13 mouse cellular contexts compared by ENCODE assay signal in genomic region chr1:133020137-133020894, GRCm38 (mm10). TPM values are rescaled to one million over a fixed set of nuclear protein-coding genes. Genes with fewer than 3 reads are reported as not detected.
DNase-seq lines count a peak whose midpoint lies in the region; ATAC-seq lines count a peak whose summit lies in the region.
"Had no signal": no experiment of that assay in that cellular context is flagged by ENCODE, and none has a peak within 500 bp of the region (broad histone marks: within the 10 kb centered on the region; RNA-seq: fewer than 3 reads in every experiment).

No protein-coding gene starts in this region.

- H3K4me3 ChIP-seq in liver, embryonic 11.5 days (ENCODE audit: low read depth, low read length), result no peak overlapping the region
- H3K4me3 ChIP-seq in embryonic facial prominence, embryonic 13.5 days, result no peak overlapping the region
- H3K4me3 ChIP-seq: erythroblast, embryonic 14.5 days; lung, embryonic 15.5 days had no signal

- peak; percentile 58; the same call in 1 of the 2 replicates for ATAC-seq in liver, embryonic 11.5 days (replicated peaks; ENCODE audit: low FRiP score)
- ATAC-seq in embryonic facial prominence, embryonic 13.5 days (ENCODE audit: insufficient number of reproducible peaks, insufficient read depth, low FRiP score, low TSS enrichment, low read depth), result no peak
- ATAC-seq in megakaryocyte progenitor cell, adult 5-6 weeks (replicated peaks; ENCODE audit: poor library complexity), result peak; percentile 68
- no peak for ATAC-seq in inflammation-experienced regulatory T-cells, adult 6 months
- no peak for ATAC-seq in erythroid progenitor cell, adult 5-6 weeks (replicated peaks; ENCODE audit: low FRiP score, poor library complexity, severe bottlenecking)

- H3K4me2 ChIP-seq in liver, embryonic 11.5 days, result peak overlapping the region; percentile 34
- no peak overlapping the region for H3K4me2 ChIP-seq in embryonic facial prominence, embryonic 13.5 days
- H3K4me2 ChIP-seq: lung, embryonic 15.5 days had no signal

- no peak for DNase-seq in liver, embryonic 11.5 days (ENCODE audit: low spot score)
- DNase-seq in liver, result no peak
- peak; percentile 89 for DNase-seq in ES-CJ7 (ENCODE audit: low read depth, low spot score)
- no peak for DNase-seq in adipocyte (ENCODE audit: low spot score)
- DNase-seq: adrenal gland, postnatal 36 days; cerebellum, adult 2 months; gastrocnemius, postnatal 14 days had no signal

- H3K9ac ChIP-seq in liver, embryonic 11.5 days (ENCODE audit: low read depth, low read length), result no peak overlapping the region
- no peak overlapping the region for H3K9ac ChIP-seq in embryonic facial prominence, embryonic 13.5 days
- H3K9ac ChIP-seq: lung, embryonic 15.5 days had no signal

- no peaks in the 10 kb centered on the region for H3K9me3 ChIP-seq in liver, embryonic 11.5 days (ENCODE audit: control insufficient read depth, low read length)
- H3K9me3 ChIP-seq in embryonic facial prominence, embryonic 13.5 days, result no peaks in the 10 kb centered on the region
- H3K9me3 ChIP-seq: lung, embryonic 15.5 days had no signal

- WGBS in liver, embryonic 11.5 days, result 63% methylated on average over 3 of the region's 3 CpGs
- 62% methylated on average over 3 of the region's 3 CpGs for WGBS in embryonic facial prominence, embryonic 13.5 days

- H3K36me3 ChIP-seq in liver, embryonic 11.5 days (ENCODE audit: control insufficient read depth, insufficient read depth, low read length), result peaks cover 15% of the 10 kb centered on the region; the same call in 1 of the 2 replicates
- peaks cover 33% of the 10 kb centered on the region for H3K36me3 ChIP-seq in embryonic facial prominence, embryonic 13.5 days

- H3K4me1 ChIP-seq in liver, embryonic 11.5 days (replicated peaks; ENCODE audit: control insufficient read depth, insufficient read depth, low read length), result peaks cover 11% of the 10 kb centered on the region
- peaks cover 14% of the 10 kb centered on the region for H3K4me1 ChIP-seq in embryonic facial prominence, embryonic 13.5 days

- H3K27ac ChIP-seq in liver, embryonic 11.5 days (ENCODE audit: low read depth, low read length), result peak overlapping the region; percentile 46
- peak overlapping the region; percentile 48; the same call in 1 of the 2 replicates for H3K27ac ChIP-seq in embryonic facial prominence, embryonic 13.5 days
- H3K27ac ChIP-seq: lung, embryonic 15.5 days had no signal

- no peaks in the 10 kb centered on the region for H3K27me3 ChIP-seq in liver, embryonic 11.5 days (replicated peaks; ENCODE audit: control insufficient read depth, insufficient read depth, low read length)
- H3K27me3 ChIP-seq in embryonic facial prominence, embryonic 13.5 days, result no peaks in the 10 kb centered on the region
- H3K27me3 ChIP-seq: lung, embryonic 15.5 days had no signal

RNA-seq across cellular contexts. Expression of gene Mdm4, which starts 10.0 kb away (rescaled TPM):
- polyA plus RNA-seq in liver, embryonic 11.5 days (2014; fragmentation: Nextera tagmentation; extraction: Ambion mirVana), result 40.6 and 41.9 TPM in 2 replicates
- 41.9 and 46.5 TPM in 2 replicates for polyA plus RNA-seq in embryonic facial prominence, embryonic 13.5 days (2015; fragmentation: Nextera tagmentation; extraction: Ambion mirVana)
- total RNA-seq in megakaryocyte progenitor cell, adult 5-6 weeks (2015), result 65.0 and 85.1 TPM in 2 replicates
- total RNA-seq in megakaryocyte progenitor cell, adult 5-6 weeks (2017), result 105 and 121 TPM in 2 replicates
- polyA plus RNA-seq in inflammation-experienced regulatory T-cells, adult 6 months (2017; shearing (Covaris generic)), result 100 to 1,000 TPM in 1 of 3 experiments, 10 to 100 TPM in 2; 94.1 to 139 (median 98.6) TPM
- total RNA-seq in erythroid progenitor cell, adult 5-6 weeks (2015; ENCODE audit: low replicate concordance), result 92.3 and 118 TPM in 2 replicates
- total RNA-seq in erythroid progenitor cell, adult 5-6 weeks (2017; ENCODE audit: low replicate concordance), result 148 and 163 TPM in 2 replicates

RNA-seq across cellular contexts. Expression of gene Pik3c2b, which starts 25.2 kb away (rescaled TPM):
- polyA plus RNA-seq in liver, embryonic 11.5 days (2014; fragmentation: Nextera tagmentation; extraction: Ambion mirVana), result 3.4 and 3.5 TPM in 2 replicates
- 7.4 and 7.9 TPM in 2 replicates for polyA plus RNA-seq in embryonic facial prominence, embryonic 13.5 days (2015; fragmentation: Nextera tagmentation; extraction: Ambion mirVana)
- total RNA-seq in megakaryocyte progenitor cell, adult 5-6 weeks (2015), result 1.8 and 2.6 TPM in 2 replicates
- 1.5 and 1.7 TPM in 2 replicates for total RNA-seq in megakaryocyte progenitor cell, adult 5-6 weeks (2017)
- polyA plus RNA-seq in inflammation-experienced regulatory T-cells, adult 6 months (2017; shearing (Covaris generic)), result under 1 TPM; 0.36 to 0.67 (median 0.61) TPM
- 2.9 and 3.2 TPM in 2 replicates for total RNA-seq in erythroid progenitor cell, adult 5-6 weeks (2015; ENCODE audit: low replicate concordance)
- 0.23 and 0.90 TPM in 2 replicates for total RNA-seq in erythroid progenitor cell, adult 5-6 weeks (2017; ENCODE audit: low replicate concordance)

Comparison
In these comparisons a context has a peak if more than half of its experiments do, and no peak if none do; other contexts are left out.
1. ATAC-seq: peak in liver, embryonic 11.5 days (single experiment) and megakaryocyte progenitor cell, adult 5-6 weeks (single experiment); none in embryonic facial prominence, embryonic 13.5 days (single experiment), inflammation-experienced regulatory T-cells, adult 6 months (single experiment) and erythroid progenitor cell, adult 5-6 weeks (single experiment).